Mouse (Mus musculus) kidney, embryonic 15.5 days (tissue): Measurements from ENCODE around the gene Dolpp1. TPM values are rescaled to one million over a fixed set of nuclear protein-coding genes. Genes with fewer than 3 reads are reported as not detected.
A peak's percentile ranks its signal among the peaks of the same experiment; 100 is the strongest.

ENCODE experiments used
- ATAC-seq: fragments of 200-750 bp; cut with Nextera tagmentation; replicated peaks from 2 replicates; pipeline ENCODE4 v1.8.0; 2017; ENCODE audit warnings: moderate TSS enrichment; ENCODE audit not compliant: low FRiP score
- H3K27ac ChIP-seq: fragments of 300-500 bp; sonication (generic); 2 replicates; pipeline ENCODE4 v1.5.1; 2015; ENCODE audit warnings: mild to moderate bottlenecking, inconsistent platforms
- H3K27me3 ChIP-seq: fragments of 300-500 bp; sonication (generic); 2 replicates; pipeline ENCODE4 v1.6.1; 2015; ENCODE audit warnings: inconsistent platforms
- H3K36me3 ChIP-seq: fragments of 300-500 bp; sonication (generic); 2 replicates; pipeline ENCODE4 v1.6.1; 2015; ENCODE audit warnings: inconsistent platforms
- H3K4me1 ChIP-seq: fragments of 300-500 bp; sonication (generic); 2 replicates; pipeline ENCODE4 v1.6.1; 2015; ENCODE audit warnings: inconsistent platforms
- H3K4me2 ChIP-seq: fragments of 300-500 bp; sonication (generic); 2 replicates; pipeline ENCODE4 v1.6.1; 2015; ENCODE audit warnings: moderate library complexity, mild to moderate bottlenecking, inconsistent platforms
- H3K4me3 ChIP-seq: fragments of 300-500 bp; sonication (generic); replicated peaks from 2 replicates; pipeline ENCODE4 v1.5.1; 2015; ENCODE audit warnings: mild to moderate bottlenecking, inconsistent platforms
- H3K9ac ChIP-seq: fragments of 300-500 bp; sonication (generic); 2 replicates; pipeline ENCODE4 v1.6.1; 2015; ENCODE audit warnings: mild to moderate bottlenecking, inconsistent platforms
- H3K9me3 ChIP-seq: fragments of 300-500 bp; sonication (generic); replicated peaks from 2 replicates; pipeline ENCODE4 v1.6.1; 2016; ENCODE audit warnings: inconsistent platforms
- WGBS: fragments of 180-500 bp; shearing (Covaris S2); methylation state at CpG from one replicate; pipeline ENCODE4 v1.1.7; 2015; ENCODE audit warnings: mixed read lengths; 5-methylcytosine and 5-hydroxymethylcytosine counted together
- polyA plus RNA-seq: library from polyadenylated mRNA; unstranded; fragments of >200 nt; fragmentation: Nextera tagmentation; extraction: Ambion mirVana; gene quantifications from 2 replicates; pipeline ENCODE4 v1.2.1, GENCODE M21; 2015

Gene Dolpp1
- polyA plus RNA-seq, 1 experiment from 2014 or later = 37.7 TPM

DNA sequence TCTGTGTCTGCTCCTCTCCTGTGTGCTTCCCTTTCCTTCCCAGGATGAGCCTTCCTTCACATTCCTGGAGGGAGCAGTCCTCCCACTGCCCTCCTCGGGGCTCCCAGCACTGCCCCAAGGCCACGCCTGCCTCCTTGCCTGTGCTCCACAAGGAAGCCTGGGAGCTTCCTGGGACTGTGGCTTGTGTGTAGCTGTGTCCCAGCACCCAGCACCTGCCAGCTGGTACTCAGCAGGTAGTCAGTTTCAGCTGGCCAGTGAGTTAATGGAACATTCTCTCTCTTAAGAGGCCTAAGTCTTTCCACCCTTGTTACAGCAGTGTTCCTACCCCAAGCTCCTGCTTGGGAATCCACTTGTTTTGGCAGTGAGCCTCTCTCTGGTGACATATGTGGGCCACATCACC lies 10.8 kb downstream of the Dolpp1 start:
- ATAC-seq = no peak
- H3K9me3 ChIP-seq = no peaks in the 10 kb centered on the region
- H3K27ac ChIP-seq = no peak overlapping the region
- H3K36me3 ChIP-seq = peaks cover 92% of the 10 kb centered on the region
- H3K27me3 ChIP-seq = no peaks in the 10 kb centered on the region
- no peak overlapping the region for H3K4me2 ChIP-seq
- H3K4me1 ChIP-seq = no peaks in the 10 kb centered on the region
- H3K9ac ChIP-seq = no peak overlapping the region
- H3K4me3 ChIP-seq = no peak overlapping the region
- 73% methylated on average over 2 of the region's 2 CpGs for WGBS

DNA sequence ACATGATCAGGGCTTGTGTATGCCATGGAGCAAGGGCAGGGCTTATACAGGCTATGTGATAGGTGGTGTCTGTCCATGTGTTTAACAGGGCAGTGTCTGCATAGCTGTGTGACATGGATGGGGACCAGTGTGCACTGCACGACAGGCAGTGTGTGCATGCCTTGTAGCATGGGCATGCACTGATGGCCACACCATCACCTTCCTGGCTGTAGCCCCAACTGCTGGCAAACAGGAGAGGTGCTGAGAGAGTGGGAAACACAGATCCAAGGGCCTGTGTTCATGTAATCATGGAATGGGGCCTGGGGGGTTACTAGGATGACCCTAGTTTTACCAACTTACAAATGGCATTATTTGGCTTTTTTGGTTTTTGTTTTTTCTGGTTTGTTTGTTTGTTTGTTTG lies 11.8 kb downstream of the Dolpp1 start:
- no peaks in the 10 kb centered on the region for H3K27me3 ChIP-seq
- H3K4me2 ChIP-seq = no peak overlapping the region
- no peaks in the 10 kb centered on the region for H3K9me3 ChIP-seq
- no peak overlapping the region for H3K27ac ChIP-seq
- H3K4me1 ChIP-seq = no peaks in the 10 kb centered on the region
- no peak overlapping the region for H3K4me3 ChIP-seq
- 67% methylated on average over 1 of the region's 1 CpGs for WGBS
- no peak overlapping the region for H3K9ac ChIP-seq
- peaks cover 92% of the 10 kb centered on the region for H3K36me3 ChIP-seq
- no peak for ATAC-seq

DNA sequence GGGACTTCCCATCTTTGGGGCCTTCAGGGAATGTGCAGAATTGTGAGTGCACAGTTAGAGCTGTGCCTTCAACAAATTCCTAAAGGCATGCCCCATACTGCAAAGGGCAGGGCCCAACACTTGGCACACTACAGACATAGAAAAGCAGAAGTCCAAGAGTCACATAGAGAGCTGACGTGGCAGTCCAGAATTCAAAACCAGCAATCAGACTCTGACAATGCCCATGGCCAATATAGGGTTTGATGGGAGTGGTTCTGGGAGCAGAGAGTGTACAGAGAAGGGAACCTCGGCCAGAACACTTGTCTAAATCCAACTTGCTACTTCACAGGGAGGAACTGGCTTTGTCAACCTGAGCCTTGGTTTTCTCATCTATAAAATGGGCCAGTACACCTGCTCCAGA lies 15.2 kb downstream of the Dolpp1 start:
- H3K4me3 ChIP-seq = no peak overlapping the region
- ATAC-seq = no peak
- no peaks in the 10 kb centered on the region for H3K27me3 ChIP-seq
- no peak overlapping the region for H3K9ac ChIP-seq
- H3K9me3 ChIP-seq = no peaks in the 10 kb centered on the region
- 90% methylated on average over 2 of the region's 2 CpGs for WGBS
- no peak overlapping the region for H3K4me2 ChIP-seq
- no peaks in the 10 kb centered on the region for H3K4me1 ChIP-seq
- H3K27ac ChIP-seq = no peak overlapping the region
- peaks cover 78% of the 10 kb centered on the region for H3K36me3 ChIP-seq

DNA sequence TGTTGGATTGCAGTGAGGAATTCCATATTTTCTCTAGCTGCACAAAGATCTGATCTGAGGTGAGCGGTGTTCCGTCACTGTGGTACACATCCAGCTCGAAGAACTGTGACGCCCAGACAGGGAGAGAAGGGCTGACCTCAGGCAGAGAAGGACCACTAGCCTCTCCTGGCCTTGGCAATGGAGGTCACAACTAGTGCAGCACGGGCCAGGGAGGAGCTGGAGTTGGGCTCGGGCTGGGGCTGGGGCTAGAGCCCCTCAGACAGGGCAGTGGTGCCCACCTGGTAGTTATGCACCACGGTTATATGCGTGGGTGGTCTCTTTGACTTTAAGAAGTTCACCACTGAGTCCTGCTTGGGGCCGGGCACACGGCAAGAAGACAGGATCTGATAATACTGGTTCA lies 15.7 kb downstream of the Dolpp1 start:
- Histone ChIP-seq H3K36me3 (peaks cover 80% of the 10 kb centered on the region), H3K4me1 (no peaks in the 10 kb centered on the region), H3K9me3 (no peaks in the 10 kb centered on the region), H3K9ac (no peak overlapping the region), H3K27me3 (no peaks in the 10 kb centered on the region), H3K4me3 (no peak overlapping the region), H3K27ac (no peak overlapping the region), H3K4me2 (no peak overlapping the region)
- 91% methylated on average over 10 of the region's 10 CpGs for WGBS
- no peak for ATAC-seq

- H3K4me1 ChIP-seq = peaks cover under 1% of the 10 kb centered on the region; the same call in 1 of the 2 replicates
- WGBS = 82% methylated on average over 8 of the region's 8 CpGs
- no peak overlapping the region for H3K27ac ChIP-seq
- no peak overlapping the region for H3K9ac ChIP-seq
- H3K27me3 ChIP-seq = no peaks in the 10 kb centered on the region
- no peak for ATAC-seq
- H3K4me2 ChIP-seq = no peak overlapping the region
- no peak overlapping the region for H3K4me3 ChIP-seq
- no peaks in the 10 kb centered on the region for H3K9me3 ChIP-seq
- H3K36me3 ChIP-seq = peaks cover 76% of the 10 kb centered on the region
Measured at GRCm38 (mm10) chr2:30408452-30409100, 16.5 kb downstream of the Dolpp1 start.

DNA sequence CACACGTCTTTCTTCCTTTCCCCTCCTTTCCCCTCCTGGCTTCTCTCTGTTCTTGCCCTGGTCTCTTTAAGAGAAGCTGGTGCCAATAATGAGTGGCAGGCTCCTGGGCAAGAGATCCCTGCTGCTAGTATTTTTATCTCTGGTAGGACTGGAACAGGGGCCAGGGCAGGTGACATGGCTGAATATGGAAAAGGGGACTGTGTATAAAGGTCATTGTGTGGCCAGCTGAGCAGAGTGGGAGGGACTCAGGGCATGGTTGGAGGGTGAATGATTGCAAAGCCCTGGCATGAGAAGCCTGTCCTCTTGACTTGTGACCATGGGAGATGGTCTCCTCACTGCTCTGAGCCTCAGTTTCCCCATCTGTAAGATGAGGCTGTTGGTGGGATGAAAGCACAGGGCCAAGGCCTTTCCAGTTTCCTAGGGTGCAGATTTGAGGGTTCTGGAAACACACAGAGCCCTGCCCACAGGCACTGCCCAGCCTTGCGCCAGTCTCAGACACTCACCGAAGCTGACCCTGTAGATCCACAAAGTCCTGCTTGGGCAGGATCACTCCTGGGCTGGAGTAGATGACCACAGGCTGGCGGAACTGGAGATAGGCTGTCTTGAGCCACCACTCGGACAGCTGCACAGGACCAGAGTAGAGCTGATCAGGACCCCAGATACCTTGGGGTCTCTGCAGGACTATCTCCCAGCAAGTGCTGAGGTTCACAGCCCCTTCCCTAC lies 17.6 kb downstream of the Dolpp1 start:
- ATAC-seq = no peak
- H3K4me1 ChIP-seq = peaks cover 11% of the 10 kb centered on the region
- 84% methylated on average over 5 of the region's 5 CpGs for WGBS
- H3K36me3 ChIP-seq = peaks cover 68% of the 10 kb centered on the region
- H3K9me3 ChIP-seq = no peaks in the 10 kb centered on the region
- no peak overlapping the region for H3K4me3 ChIP-seq
- H3K27me3 ChIP-seq = no peaks in the 10 kb centered on the region
- H3K27ac ChIP-seq = no peak overlapping the region
- no peak overlapping the region for H3K4me2 ChIP-seq
- no peak overlapping the region for H3K9ac ChIP-seq

DNA sequence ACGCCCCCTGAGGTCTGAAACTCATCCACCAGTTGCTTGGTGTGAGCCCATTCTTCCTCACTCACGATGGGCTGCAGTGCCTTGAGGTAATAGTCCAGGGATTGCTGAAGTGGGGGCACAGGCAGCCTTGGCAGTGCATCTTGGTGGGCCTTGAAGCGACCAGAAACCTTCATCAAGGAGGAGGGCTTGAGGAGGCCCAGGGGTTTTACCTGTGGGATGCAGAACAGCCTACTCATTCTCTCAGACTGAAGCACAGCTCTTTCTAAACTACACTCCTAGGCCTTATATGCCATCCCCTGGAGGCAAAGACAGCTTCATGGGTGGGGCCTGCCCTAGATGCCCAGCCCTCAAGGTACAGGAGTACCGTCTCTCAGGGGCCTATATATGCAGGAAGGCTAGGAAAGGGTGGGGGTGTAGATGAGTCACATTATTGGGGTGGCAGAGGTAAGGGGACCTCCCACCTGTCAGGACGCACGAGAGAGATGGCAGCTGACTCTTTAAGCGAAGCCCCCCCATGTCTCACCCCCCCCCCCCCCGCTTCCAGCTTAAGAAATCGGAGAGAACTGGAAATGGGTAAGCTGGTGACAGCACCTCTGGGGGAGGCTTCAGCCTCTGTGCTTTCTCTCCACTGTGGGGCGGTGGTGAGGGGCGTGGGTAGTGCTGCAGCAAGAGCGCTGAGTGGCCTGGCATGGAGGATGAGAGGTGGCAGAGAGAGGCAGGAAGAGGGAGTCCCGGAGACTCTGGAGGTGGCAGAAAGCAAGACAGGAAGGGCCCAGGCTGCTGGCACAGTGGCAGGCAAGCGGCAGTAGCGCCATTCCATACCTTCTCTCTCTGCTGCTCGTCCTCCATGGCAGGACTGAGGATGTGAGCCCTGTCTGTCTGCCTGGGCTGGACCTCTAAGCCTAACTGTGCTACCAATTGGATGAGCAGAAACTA lies 21.3 kb downstream of the Dolpp1 start:
- no peaks in the 10 kb centered on the region for H3K9me3 ChIP-seq
- 78% methylated on average over 16 of the region's 16 CpGs for WGBS
- H3K36me3 ChIP-seq = peaks cover 32% of the 10 kb centered on the region
- H3K4me2 ChIP-seq = no peak overlapping the region
- H3K4me1 ChIP-seq = peaks cover 30% of the 10 kb centered on the region
- ATAC-seq = no peak
- H3K27ac ChIP-seq = no peak overlapping the region
- H3K27me3 ChIP-seq = no peaks in the 10 kb centered on the region
- no peak overlapping the region for H3K9ac ChIP-seq
- H3K4me3 ChIP-seq = no peak overlapping the region

- no peak overlapping the region; the same call in 1 of the 2 replicates for H3K4me3 ChIP-seq
- H3K9ac ChIP-seq = peak overlapping the region; percentile 90; the same call in 1 of the 2 replicates
- 88% methylated on average over 4 of the region's 4 CpGs for WGBS
- H3K9me3 ChIP-seq = no peaks in the 10 kb centered on the region
- H3K4me2 ChIP-seq = peak overlapping the region; percentile 90; the same call in 1 of the 2 replicates
- ATAC-seq = no peak
- no peak overlapping the region for H3K27ac ChIP-seq
- H3K36me3 ChIP-seq = peaks cover 25% of the 10 kb centered on the region
- H3K27me3 ChIP-seq = no peaks in the 10 kb centered on the region
- H3K4me1 ChIP-seq = peaks cover 38% of the 10 kb centered on the region
Measured at GRCm38 (mm10) chr2:30414101-30414500, 22.0 kb downstream of the Dolpp1 start.

- no peaks in the 10 kb centered on the region for H3K9me3 ChIP-seq
- H3K27ac ChIP-seq = peak overlapping the region; percentile 99; the same call in 1 of the 2 replicates
- H3K4me2 ChIP-seq = peak overlapping the region; percentile 90
- H3K4me1 ChIP-seq = peaks cover 43% of the 10 kb centered on the region
- H3K27me3 ChIP-seq = no peaks in the 10 kb centered on the region
- ATAC-seq = no peak
- peaks cover 24% of the 10 kb centered on the region for H3K36me3 ChIP-seq
- WGBS = 54% methylated on average over 5 of the region's 5 CpGs
- peak overlapping the region; percentile 90 for H3K9ac ChIP-seq
- peak overlapping the region; percentile 71 for H3K4me3 ChIP-seq
Measured at GRCm38 (mm10) chr2:30414681-30415080, 22.6 kb downstream of the Dolpp1 start.

GRCm38 (mm10) chr2:30415157-30415935 lies 23.3 kb downstream of the Dolpp1 start, which contains the start of gene Crat:
TSS of gene Crat (minus strand) at chr2:30415813.
- Histone ChIP-seq H3K36me3 (peaks cover 21% of the 10 kb centered on the region), H3K4me1 (peaks cover 48% of the 10 kb centered on the region), H3K9ac (peak within 1 kb of the TSS; percentile 90), H3K9me3 (no peaks in the 10 kb centered on the region), H3K4me3 (peak within 1 kb of the TSS; percentile 71), H3K27ac (peak within 1 kb of the TSS; percentile 99), H3K4me2 (peak within 1 kb of the TSS; percentile 90), H3K27me3 (no peaks in the 10 kb centered on the region)
- peak; percentile 94 for ATAC-seq
- WGBS = under 1% methylated on average over 58 of the region's 58 CpGs

DNA sequence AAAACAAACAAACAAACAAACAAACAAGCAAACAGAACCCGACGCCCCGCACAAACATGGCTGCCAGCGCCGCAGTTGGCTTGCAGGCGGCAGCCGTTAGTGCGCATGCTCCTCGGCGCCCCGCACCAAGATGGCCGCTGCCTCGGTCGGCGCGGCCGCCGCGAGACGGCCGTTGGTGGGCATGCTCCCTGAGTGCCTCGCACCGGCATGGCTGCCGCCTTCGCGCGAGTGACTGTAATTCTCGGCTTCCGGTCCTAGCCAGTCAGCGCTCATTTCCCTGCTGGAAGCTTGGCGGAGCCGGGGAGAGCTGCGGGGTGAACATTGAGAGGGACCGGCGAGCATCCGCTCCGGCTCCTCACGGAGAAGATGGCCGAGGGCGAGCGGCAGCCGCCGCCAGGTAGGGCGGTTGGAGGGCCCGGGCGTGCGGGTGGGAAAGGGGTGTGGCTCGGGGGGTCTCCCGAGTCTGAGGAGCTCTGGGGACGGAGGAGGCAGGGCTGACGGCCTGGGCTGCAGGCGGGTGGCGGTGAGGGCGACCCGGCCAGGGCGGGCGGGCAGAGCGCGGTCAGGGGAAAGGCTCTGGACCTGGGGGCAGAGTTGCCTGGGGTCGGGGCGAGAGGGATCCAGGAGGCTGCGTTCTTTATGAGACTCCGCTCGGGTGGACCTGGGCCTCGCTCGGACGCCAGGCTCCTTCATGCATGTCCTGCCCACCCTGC lies 24.0 kb downstream of the Dolpp1 start, which contains the start of gene Ptpa:
TSS of gene Ptpa (plus strand) at position 104 of the 713 bp plus-strand sequence.
- peak; percentile 90 for ATAC-seq
- under 1% methylated on average over 67 of the region's 67 CpGs for WGBS
- Histone ChIP-seq H3K4me2 (peak within 1 kb of the TSS; percentile 90), H3K36me3 (peaks cover 14% of the 10 kb centered on the region), H3K27me3 (no peaks in the 10 kb centered on the region), H3K9me3 (no peaks in the 10 kb centered on the region), H3K4me1 (peaks cover 50% of the 10 kb centered on the region), H3K27ac (peak within 1 kb of the TSS; percentile 99), H3K4me3 (peak within 1 kb of the TSS; percentile 71), H3K9ac (peak within 1 kb of the TSS; percentile 90)
